Mouse (Mus musculus): ENCODE data around the gene Necab3. TPM values are rescaled to one million over a fixed set of nuclear protein-coding genes. Genes with fewer than 3 reads are reported as not detected.

Necab3 gene
- polyA plus RNA-seq, 1 experiment from 2014 or later = 2.7 TPM

Other genes starting within 250 kb of the Necab3 start
- 19.1 and 19.7 TPM in 2 replicates for gene Cdk5rap1, start 185.9 kb downstream of the Necab3 start, polyA plus RNA-seq (2015; fragmentation: Nextera tagmentation; extraction: Ambion mirVana)
- 8.2 and 8.4 TPM in 2 replicates for gene Snta1, start 150.8 kb downstream of the Necab3 start, polyA plus RNA-seq (2015; fragmentation: Nextera tagmentation; extraction: Ambion mirVana)
- 34.0 and 34.9 TPM in 2 replicates for gene Cbfa2t2, start 122.4 kb downstream of the Necab3 start, polyA plus RNA-seq (2015; fragmentation: Nextera tagmentation; extraction: Ambion mirVana)
- gene 1700003F12Rik, start 11.8 kb downstream of the Necab3 start, polyA plus RNA-seq (2015; fragmentation: Nextera tagmentation; extraction: Ambion mirVana) = 0.54 and 1.1 TPM in 2 replicates
- gene Actl10, start 7.1 kb downstream of the Necab3 start, polyA plus RNA-seq (2015; fragmentation: Nextera tagmentation; extraction: Ambion mirVana) = 0.33 and 0.35 TPM in 2 replicates
- gene E2f1, start 11.0 kb upstream of the Necab3 start, polyA plus RNA-seq (2015; fragmentation: Nextera tagmentation; extraction: Ambion mirVana) = 15.6 and 21.3 TPM in 2 replicates
- gene Pxmp4, start 44.8 kb upstream of the Necab3 start, polyA plus RNA-seq (2015; fragmentation: Nextera tagmentation; extraction: Ambion mirVana) = 31.4 and 33.1 TPM in 2 replicates
- gene Zfp341, start 54.4 kb upstream of the Necab3 start, polyA plus RNA-seq (2015; fragmentation: Nextera tagmentation; extraction: Ambion mirVana) = 0.88 and 1.0 TPM in 2 replicates
- 0.48 TPM in 1 of 2 replicates, not detected in the other for gene 4930519P11Rik, start 54.5 kb upstream of the Necab3 start, polyA plus RNA-seq (2015; fragmentation: Nextera tagmentation; extraction: Ambion mirVana)
- gene Chmp4b, start 92.8 kb upstream of the Necab3 start, polyA plus RNA-seq (2015; fragmentation: Nextera tagmentation; extraction: Ambion mirVana) = 19.3 and 22.6 TPM in 2 replicates
- gene Gm14214, start 211.1 kb upstream of the Necab3 start, polyA plus RNA-seq (2015; fragmentation: Nextera tagmentation; extraction: Ambion mirVana) = not detected in 2 replicates
- 38.7 and 43.4 TPM in 2 replicates for gene Raly, start 232.2 kb upstream of the Necab3 start, polyA plus RNA-seq (2015; fragmentation: Nextera tagmentation; extraction: Ambion mirVana)
- not detected in 2 replicates for gene a, start 232.5 kb upstream of the Necab3 start, polyA plus RNA-seq (2015; fragmentation: Nextera tagmentation; extraction: Ambion mirVana)